Mouse (Mus musculus) cerebellum, adult 2 months (tissue): ENCODE measurements around the gene Atpaf2. TPM values are rescaled to one million over a fixed set of nuclear protein-coding genes. Genes with fewer than 3 reads are reported as not detected.

Experiments
- DNase-seq, 2 experiments: peaks; one replicate each; pipeline ENCODE4 v3.0.0; 2021
- H3K27ac ChIP-seq: fragments of 200-500 bp; 2 replicates; pipeline ENCODE4 v1.5.1; 2012; ENCODE audit warnings: low read length, control low read depth, inconsistent platforms; ENCODE audit not compliant: insufficient read depth
- H3K27me3 ChIP-seq: fragments of 200-500 bp; 2 replicates; pipeline ENCODE4 v1.6.1; 2012; ENCODE audit warnings: inconsistent platforms, mild to moderate bottlenecking, low read length, moderate library complexity; ENCODE audit not compliant: control insufficient read depth, insufficient read depth
- H3K4me1 ChIP-seq: fragments of 200-500 bp; 2 replicates; pipeline ENCODE4 v1.6.1; 2011; ENCODE audit warnings: low read length; ENCODE audit not compliant: control insufficient read depth, insufficient read depth
- H3K4me3 ChIP-seq: fragments of 200-500 bp; replicated peaks from 2 replicates; pipeline ENCODE3; 2011; ENCODE audit warnings: mild to moderate bottlenecking, low read depth, low read length, control low read depth; ENCODE audit not compliant: insufficient read depth
- CTCF ChIP-seq: fragments of 200-500 bp; IDR thresholded peaks from 2 replicates; pipeline ENCODE4 v1.5.1; 2011; ENCODE audit warnings: low read depth, mild to moderate bottlenecking, control low read depth, low read length, moderate library complexity, borderline replicate concordance; ENCODE audit not compliant: insufficient read depth
- POLR2A ChIP-seq: fragments of 200-500 bp; IDR thresholded peaks from 2 replicates; pipeline ENCODE4 v1.6.1; 2011; ENCODE audit warnings: low read length, control low read depth, borderline replicate concordance; ENCODE audit not compliant: insufficient read depth
- WGBS: fragments of 180-500 bp; shearing (Covaris S2); methylation state at CpG from one replicate; pipeline ENCODE4 v1.1.7; 2018; 5-methylcytosine and 5-hydroxymethylcytosine counted together
- polyA plus RNA-seq: library from polyadenylated mRNA; depleted of rRNA; stranded (reverse); fragments of >200 nt; gene quantifications from 2 replicates; pipeline ENCODE4 v1.2.3, GENCODE M21; 2012

Atpaf2 gene
- polyA plus RNA-seq, 1 experiment, result 31.3 TPM

- 87% methylated on average over 3 of the region's 3 CpGs for WGBS
- H3K27me3 ChIP-seq, result no peaks in the 10 kb centered on the region
- H3K4me1 ChIP-seq, result no peaks in the 10 kb centered on the region
- TF ChIP-seq POLR2A (no peak), CTCF (no peak)
- H3K4me3 ChIP-seq, result no peak overlapping the region
- no peak overlapping the region for H3K27ac ChIP-seq
- no peak for DNase-seq
Observed at GRCm38 (mm10) chr11:60436618-60437017, 18.4 kb upstream of the Atpaf2 start.

- WGBS, result 98% methylated on average over 1 of the region's 1 CpGs
- Histone ChIP-seq H3K4me1 (no peaks in the 10 kb centered on the region), H3K27ac (no peak overlapping the region), H3K4me3 (no peak overlapping the region), H3K27me3 (no peaks in the 10 kb centered on the region)
- DNase-seq, result no peak
- TF ChIP-seq POLR2A, result no peak
- no peak for TF ChIP-seq CTCF
Observed at GRCm38 (mm10) chr11:60435133-60435532, 16.9 kb upstream of the Atpaf2 start.

DNA sequence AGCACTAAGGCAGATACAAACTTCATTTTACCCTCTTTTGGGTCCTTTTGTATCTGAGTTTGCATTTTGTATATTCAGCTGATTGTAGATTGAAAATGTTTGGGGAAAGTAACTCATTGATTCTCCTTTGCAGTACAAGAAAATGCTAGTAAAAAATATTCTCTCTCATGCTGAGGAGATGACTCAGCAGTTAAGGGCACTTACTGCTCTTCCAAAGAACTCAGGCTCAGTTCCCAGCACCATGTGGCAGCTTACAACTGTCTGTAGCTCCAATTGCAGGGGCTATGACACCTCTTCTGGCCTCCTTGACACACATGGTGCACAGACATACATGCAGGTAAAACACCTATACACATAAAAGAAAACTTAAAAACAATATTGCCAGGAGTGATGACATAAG, 15.2 kb upstream of the Atpaf2 start:
- no peak for TF ChIP-seq POLR2A
- TF ChIP-seq CTCF, result no peak
- Histone ChIP-seq H3K27ac (no peak overlapping the region), H3K4me3 (no peak overlapping the region), H3K27me3 (no peaks in the 10 kb centered on the region), H3K4me1 (no peaks in the 10 kb centered on the region)
- DNase-seq, result no peak

DNA sequence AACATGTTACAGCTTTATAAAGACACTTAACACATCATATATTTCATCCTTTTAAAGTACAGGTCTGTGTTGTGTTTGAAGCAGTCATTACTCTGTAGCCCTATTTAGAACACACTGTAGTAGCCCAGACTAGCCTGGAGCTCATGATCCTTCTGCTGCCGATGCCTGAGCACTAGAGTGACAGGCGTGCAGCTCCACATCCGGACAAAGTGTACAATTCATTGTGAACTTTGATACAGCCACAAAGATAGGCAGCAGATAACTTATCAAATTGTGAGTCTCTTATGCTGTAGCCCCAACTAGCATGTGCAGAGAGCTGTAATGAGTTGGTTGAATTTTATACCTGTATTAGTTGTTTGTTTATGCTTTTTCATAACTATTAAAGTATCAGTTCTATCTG, 9.4 kb upstream of the Atpaf2 start:
- no peak overlapping the region for H3K27ac ChIP-seq
- no peak for DNase-seq
- WGBS, result 94% methylated on average over 3 of the region's 3 CpGs
- TF ChIP-seq CTCF (no peak), POLR2A (no peak)
- no peaks in the 10 kb centered on the region for H3K4me1 ChIP-seq
- no peak overlapping the region for H3K4me3 ChIP-seq
- no peaks in the 10 kb centered on the region for H3K27me3 ChIP-seq

GRCm38 (mm10) chr11:60426417-60426816, 8.2 kb upstream of the Atpaf2 start:
- H3K27ac ChIP-seq, result no peak overlapping the region
- no peak for TF ChIP-seq POLR2A
- no peak for TF ChIP-seq CTCF
- H3K4me3 ChIP-seq, result no peak overlapping the region
- 74% methylated on average over 1 of the region's 1 CpGs for WGBS
- no peaks in the 10 kb centered on the region for H3K4me1 ChIP-seq
- H3K27me3 ChIP-seq, result no peaks in the 10 kb centered on the region
- no peak for DNase-seq

DNA sequence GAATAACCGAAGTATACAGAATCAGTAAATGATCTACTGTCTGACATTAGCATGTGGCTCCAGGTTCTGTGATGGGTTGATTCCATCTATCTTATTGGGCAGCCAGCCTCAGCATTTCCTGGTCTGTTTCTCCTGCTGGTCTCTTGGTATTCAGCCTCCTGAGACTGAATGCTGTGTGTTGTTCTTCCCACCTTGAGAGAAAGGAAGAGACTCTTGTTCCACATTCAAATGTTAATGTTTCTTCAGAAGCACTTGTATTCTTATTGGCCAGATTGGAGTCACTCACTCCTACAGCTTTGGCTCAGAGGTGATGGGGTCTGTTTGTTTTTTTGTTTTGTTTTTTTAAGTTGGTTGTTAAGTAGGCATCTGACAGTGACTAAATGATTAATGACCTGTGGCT, 4.7 kb upstream of the Atpaf2 start:
- TF ChIP-seq CTCF (no peak), POLR2A (no peak)
- DNase-seq, result no peak
- Histone ChIP-seq H3K27me3 (no peaks in the 10 kb centered on the region), H3K4me3 (no peak overlapping the region), H3K27ac (no peak overlapping the region), H3K4me1 (peaks cover 3% of the 10 kb centered on the region; the same call in 1 of the 2 replicates)
- 84% methylated on average over 1 of the region's 1 CpGs for WGBS

DNA sequence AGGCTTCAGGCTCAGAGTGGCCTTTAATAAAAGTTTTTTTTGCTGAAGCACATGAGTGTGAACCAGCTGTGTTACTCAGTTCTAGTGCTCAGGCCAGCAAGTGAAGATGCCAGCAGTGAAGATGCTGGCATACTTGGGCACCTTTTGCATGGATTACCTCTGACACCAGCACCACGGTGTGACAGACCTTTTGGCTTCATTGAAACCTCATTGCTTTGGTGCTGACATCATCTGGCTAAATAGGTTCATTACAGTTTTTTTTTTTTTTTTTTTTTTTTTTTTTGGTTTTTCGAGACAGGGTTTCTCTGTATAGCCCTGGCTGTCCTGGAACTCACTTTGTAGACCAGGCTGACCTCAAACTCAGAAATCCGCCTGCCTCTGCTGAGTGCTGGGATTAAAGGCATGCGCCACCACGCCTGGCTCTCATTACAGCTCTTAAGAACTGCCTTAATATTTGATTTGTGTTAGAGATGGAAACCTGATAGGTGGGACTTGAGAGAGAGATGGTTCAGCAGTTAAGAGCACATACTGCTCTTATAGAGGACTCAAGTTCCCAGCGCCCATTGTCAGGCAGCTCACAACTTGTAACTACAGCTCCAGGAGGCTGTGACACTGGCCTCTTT, 3.9 kb upstream of the Atpaf2 start:
- H3K27ac ChIP-seq, result no peak overlapping the region
- DNase-seq, result peak in 1 of 2 experiments; percentile 23
- WGBS, result 60% methylated on average over 6 of the region's 6 CpGs
- H3K4me1 ChIP-seq, result peaks cover 3% of the 10 kb centered on the region; the same call in 1 of the 2 replicates
- H3K27me3 ChIP-seq, result no peaks in the 10 kb centered on the region
- H3K4me3 ChIP-seq, result no peak overlapping the region
- TF ChIP-seq POLR2A (no peak), CTCF (peak; percentile 8; the same call in 1 of the 2 replicates)

DNA sequence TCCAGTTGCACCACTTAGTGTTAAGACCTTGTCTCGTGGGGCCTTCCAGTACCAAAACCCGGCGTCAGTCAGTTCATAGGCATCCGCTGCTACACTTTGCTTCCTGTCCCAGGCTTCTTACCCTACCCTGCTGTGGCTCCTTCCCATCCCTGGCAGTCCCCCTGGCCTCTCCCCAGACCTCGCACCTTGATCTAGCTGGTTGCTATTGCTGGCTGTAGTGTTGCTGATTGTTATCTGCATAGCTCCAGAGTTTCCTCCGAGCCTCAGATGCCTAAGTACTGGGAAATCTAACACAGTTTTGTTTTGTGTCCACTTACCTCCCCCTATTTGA, 181 bp upstream of the Atpaf2 start:
- Histone ChIP-seq H3K27ac (no peak overlapping the region), H3K4me1 (peaks cover 3% of the 10 kb centered on the region; the same call in 1 of the 2 replicates), H3K27me3 (no peaks in the 10 kb centered on the region), H3K4me3 (peak overlapping the region; percentile 74)
- 21% methylated on average over 6 of the region's 6 CpGs for WGBS
- peak in 1 of 2 experiments; percentile 9 for DNase-seq
- TF ChIP-seq POLR2A, result no peak
- TF ChIP-seq CTCF, result no peak
